Mouse (Mus musculus) kidney, adult 2 months (tissue): ENCODE measurements around the gene Daxx.

Experiments used
- CTCF ChIP-seq: fragments of 200-500 bp; conservative IDR thresholded peaks from 2 replicates; pipeline ENCODE4 v1.5.1; 2011; ENCODE audit warnings: low read depth, mild to moderate bottlenecking, control low read depth, low read length, moderate library complexity, mixed read lengths; ENCODE audit not compliant: insufficient read depth, insufficient read length
- POLR2A ChIP-seq: fragments of 200-500 bp; IDR thresholded peaks from one replicate; pipeline ENCODE4 v1.6.1; 2011; ENCODE audit warnings: low read depth, low read length, control low read depth

GRCm38 (mm10) chr17:33936993-33937392 is 27.8 kb downstream of the Daxx start:
- TF ChIP-seq POLR2A = no peak
- TF ChIP-seq CTCF = no peak
